Mouse (Mus musculus) right cerebral cortex, postnatal 4 days (tissue): ENCODE results near the gene Lrrc51.
A peak's percentile ranks its signal among the peaks of the same experiment; 100 is the strongest.
"Not testable (repeated sequence)": the region's sequence is repeated elsewhere in the genome, so short reads cannot be mapped to it uniquely, and the experiment has no call there.

Experiments used
- DNase-seq: peaks from one replicate; pipeline ENCODE4 v3.0.0-alpha.2; 2022

The Lrrc51 gene

DNA sequence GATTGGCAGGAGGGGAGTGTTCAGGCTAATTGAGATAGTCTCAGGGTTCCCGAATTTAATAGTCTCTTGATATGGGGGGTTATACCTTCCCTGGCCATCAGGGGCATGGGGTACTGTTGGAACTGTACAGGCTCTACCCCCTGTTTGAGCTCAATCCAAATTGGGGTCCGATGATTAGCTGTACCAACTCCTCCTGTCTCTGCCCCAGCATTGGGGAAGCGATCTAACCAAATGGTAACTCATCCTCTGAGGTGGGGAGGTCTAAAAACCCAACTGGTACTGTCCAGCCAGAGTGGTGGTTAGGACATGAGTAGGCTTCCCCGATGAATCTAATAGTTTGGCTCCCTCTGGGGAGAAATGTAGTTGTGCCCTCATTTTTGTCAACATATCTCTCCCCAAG is 3.3 kb upstream of the Lrrc51 start:
- DNase-seq = no peak

GRCm38 (mm10) chr7:101935957-101936356 is 2.3 kb upstream of the Lrrc51 start:
- no peak for DNase-seq

GRCm38 (mm10) chr7:101933300-101933699 is 395 bp downstream of the Lrrc51 start:
- peak; percentile 11 for DNase-seq

GRCm38 (mm10) chr7:101932551-101932950 is 1.1 kb downstream of the Lrrc51 start:
- no peak for DNase-seq

DNA sequence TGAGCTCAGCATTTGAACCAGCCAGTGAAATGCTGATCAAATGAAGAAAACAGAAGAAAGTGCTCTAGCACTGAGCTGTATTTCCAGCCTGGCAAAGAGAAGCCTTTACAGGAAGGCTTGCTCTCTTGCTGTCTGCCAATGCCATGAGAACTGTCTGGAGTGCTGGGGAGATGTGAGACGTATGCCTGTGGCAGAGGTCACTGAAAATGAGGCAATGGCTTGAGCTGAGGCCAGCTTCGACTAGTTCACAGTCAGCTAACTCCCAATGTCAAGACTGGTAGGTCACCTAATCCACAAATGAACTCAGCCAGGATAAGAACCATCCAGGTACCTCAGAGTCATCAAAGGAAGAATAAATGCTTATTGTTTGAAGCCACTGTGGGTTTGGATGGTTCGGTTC is 5.6 kb downstream of the Lrrc51 start:
- DNase-seq = no peak

DNA sequence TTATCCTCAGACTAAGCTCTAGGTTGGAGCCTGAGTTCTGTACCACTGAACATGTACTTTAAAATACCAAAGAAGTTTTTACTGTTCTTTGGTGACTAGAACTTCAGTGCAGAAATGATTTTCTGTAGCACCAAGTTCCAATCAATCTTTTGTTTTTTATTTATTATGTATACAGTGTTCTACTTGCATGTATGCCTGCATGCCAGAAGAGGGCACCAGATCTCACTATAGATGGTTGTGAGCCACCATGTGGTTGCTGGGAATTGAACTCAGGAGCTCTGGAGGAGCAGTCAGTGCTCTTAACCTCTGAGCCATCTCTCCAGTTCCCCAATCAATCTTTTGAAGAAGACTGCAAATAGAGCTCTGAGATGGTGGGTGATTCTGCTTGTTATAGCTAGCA is 7.8 kb downstream of the Lrrc51 start:
- not testable (repeated sequence) for DNase-seq

- DNase-seq = peak; percentile 61
These were observed 15.6 kb downstream of the Lrrc51 start for GRCm38 (mm10) chr7:101918071-101918470.

DNA sequence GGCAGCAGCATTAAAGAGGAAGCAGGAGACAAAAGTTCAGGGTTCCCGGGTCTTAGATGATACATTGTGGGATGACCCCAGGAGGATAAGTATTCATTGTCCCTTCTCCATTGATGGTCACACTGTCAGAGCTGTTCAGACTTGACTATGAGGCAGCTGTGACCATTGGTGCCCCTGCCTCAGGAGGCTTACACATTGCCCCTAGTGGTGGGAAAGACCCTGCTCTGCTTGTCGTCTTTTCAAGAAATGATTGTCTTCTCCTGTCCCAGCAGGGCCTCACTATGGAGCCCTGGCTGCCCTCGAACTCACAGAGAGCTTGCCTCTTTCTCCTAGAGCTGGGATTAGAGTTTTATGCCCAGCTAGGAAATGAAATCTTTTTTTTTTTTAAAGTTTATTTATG is 21.7 kb downstream of the Lrrc51 start:
- no peak for DNase-seq

DNA sequence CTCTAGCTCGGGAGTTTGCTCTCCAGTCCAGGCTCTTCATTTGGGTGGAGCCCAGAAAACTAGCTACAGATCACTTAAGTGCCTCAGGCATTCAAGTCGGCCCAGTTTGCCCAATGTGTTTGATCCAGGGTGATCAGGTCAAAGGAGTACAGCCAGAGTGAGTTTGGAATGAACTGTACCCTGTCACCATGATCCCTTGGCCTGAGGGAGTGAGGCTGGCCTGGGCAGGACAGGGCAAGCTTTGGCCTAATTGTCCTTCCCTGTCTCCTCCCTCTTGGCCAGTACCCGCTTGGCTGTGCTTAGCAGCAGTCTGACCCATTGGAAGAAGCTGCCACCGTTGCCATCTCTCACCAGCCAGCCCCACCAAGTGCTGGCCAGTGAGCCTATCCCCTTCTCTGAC is 23.6 kb downstream of the Lrrc51 start:
- DNase-seq = no peak

DNA sequence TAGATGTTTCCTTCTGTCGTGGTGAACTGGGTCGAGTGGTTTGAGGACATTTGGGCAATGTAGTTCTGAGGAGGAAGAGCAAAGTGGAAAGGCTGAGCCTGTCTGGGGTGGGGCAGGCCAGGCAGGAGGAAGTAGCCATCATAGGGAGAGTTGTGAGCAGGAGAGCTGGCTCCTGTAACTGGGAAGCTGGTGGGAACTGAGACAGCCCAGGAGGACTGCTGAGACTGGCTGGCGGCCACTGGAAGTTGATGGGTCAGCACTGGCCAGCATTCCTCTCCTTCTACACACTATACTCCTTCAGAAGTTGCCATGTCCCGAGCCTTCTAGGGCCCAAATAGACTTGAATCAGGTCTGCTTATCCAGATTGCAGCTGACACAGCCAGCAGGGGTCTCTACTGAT is 25.3 kb downstream of the Lrrc51 start:
- no peak for DNase-seq

DNA sequence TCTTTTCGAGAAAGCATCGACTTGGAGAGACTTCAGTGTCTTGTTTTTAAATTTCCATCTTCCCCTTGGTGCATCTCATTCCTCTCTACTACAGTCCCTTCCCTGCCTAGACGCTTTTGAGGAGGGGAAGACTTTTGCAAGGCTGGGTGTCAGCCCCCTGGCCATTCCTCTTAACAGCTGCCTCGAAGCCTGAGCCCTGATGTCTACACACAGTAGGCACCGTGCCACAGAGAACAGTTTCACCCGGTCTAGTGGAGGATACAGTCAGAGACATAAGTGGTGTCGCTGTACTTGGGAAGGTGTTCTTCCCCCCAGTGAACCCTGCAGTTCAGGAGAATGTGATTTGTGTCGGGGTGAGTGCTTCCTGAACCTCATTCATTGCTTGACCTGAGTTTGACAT is 27.0 kb downstream of the Lrrc51 start:
- no peak for DNase-seq

DNA sequence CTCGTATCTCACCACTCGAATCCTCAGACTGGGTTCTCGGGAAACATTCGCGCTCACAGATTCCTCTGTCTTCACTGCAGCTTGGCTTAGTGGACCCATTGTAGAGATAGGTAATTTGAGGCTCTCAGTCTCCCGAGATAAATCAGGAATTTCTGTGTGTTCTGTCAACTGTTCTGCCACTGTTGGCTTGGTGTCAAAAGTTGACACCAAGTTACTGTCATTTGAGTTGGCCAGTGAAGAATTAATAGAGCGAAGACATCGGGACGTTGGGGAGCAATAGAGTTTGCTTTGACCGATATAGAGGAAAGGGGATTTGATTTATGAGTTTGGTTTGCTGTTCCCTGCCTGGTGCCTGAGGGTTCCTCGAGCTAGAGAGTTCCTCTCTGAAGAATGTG is 27.4 kb downstream of the Lrrc51 start, which contains the start of gene Tomt:
TSS of gene Tomt (minus strand) at position 73 of the 395 bp plus-strand sequence.
- DNase-seq = no peak

- peak; percentile 99 for DNase-seq
These were observed 28.0 kb downstream of the Lrrc51 start, which contains the start of gene Lamtor1 for GRCm38 (mm10) chr7:101905561-101906286. TSS of gene Lamtor1 (plus strand) at chr7:101905904.

DNA sequence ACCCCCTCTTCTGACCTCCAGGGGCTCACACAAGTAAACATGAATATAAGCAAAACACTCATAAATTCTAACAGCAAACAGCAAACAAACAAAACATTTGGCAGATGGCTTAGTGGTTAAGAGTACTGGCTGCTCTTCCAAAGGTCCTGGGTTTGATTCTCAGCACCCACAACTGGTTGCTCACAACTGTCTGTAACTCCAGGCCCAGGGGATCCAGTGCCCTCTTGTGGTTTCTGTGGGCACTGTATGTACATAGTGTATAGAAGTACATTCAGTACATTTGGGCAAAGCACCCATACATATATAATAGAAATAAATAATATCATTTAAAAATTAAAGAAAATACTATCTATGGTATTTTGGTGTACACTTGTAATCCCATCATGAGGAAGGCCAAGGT is 30.8 kb downstream of the Lrrc51 start:
- DNase-seq = no peak

DNA sequence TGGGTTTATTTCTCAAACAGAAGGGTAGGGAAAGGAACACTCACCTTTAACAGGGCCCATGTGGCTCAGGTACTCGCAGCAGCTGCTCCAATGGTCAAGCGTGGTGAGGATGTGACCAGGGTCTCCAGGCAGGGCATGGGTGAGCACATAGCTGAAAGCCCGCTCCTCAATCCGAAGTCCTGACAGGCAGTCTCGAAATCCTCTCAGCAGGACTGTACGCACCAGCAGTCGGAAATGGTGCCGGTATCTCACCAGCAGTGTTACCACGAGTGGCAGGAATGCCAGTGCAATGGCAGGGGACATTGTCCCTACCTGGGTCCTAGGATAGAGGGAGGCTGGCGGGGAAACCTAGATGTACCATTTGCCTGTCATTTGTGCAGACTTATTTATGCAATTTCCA is 31.7 kb downstream of the Lrrc51 start:
- DNase-seq = no peak

DNA sequence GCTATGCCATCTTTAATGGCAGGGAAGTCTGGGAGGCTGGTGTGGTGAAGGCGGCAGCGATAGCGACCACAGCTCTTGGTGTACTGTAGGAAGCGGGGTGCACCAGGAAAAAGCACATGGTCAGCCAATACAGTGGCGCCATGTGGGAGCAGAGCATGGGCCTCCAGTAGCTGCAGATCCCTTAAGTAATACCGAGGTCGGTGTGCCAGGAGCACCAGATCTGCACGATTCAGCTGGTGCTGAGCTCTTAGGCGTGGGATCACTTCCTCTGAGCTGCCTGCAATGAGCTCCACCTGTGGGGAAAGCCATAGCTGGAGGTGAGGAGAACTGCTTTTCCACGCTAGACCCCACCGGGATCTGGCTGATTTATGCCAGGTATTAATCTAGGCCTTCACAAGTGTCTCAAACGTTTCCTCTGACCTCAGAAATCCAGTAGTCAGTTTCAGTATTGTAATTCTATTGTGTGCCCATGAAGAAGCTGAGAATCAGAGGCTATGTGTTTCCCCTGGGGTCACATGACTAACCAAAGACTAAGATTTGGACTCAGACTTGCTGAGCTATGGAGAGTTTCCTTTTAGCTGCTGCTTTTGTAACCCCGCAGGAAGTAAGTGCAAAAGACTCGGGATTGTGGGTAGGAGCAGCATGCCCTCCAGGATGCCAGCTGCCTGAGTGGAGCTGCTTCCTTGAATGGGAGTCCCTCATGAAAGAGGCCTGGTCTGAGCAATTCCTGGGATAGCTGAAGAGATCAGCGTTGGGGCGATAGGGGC is 33.2 kb downstream of the Lrrc51 start:
- DNase-seq = no peak

GRCm38 (mm10) chr7:101896104-101897066 is 37.3 kb downstream of the Lrrc51 start:
- DNase-seq = peak; percentile 92

GRCm38 (mm10) chr7:101895695-101896094 is 38.0 kb downstream of the Lrrc51 start:
- DNase-seq = no peak

DNA sequence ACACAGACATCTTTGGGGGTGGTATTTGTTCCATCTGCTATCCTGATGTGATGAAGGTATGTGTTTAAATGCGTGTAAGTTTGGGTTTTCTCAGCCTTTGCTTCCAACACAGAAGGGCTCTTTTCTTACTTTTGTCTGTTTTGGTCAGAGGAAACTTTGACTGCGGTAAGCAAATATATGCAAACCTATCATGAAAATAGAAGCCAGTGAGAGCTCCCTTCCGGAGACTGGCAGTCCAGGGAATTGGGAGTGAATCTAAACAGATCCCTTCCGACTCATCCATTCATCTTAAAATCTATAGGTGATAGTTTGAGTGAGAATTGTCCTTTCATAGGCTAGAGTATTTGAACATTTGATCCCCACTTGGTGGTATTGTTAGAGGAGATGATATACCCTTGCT is 45.2 kb downstream of the Lrrc51 start:
- no peak for DNase-seq

- DNase-seq = no peak
These were observed 47.4 kb downstream of the Lrrc51 start for GRCm38 (mm10) chr7:101886274-101886673.

DNA sequence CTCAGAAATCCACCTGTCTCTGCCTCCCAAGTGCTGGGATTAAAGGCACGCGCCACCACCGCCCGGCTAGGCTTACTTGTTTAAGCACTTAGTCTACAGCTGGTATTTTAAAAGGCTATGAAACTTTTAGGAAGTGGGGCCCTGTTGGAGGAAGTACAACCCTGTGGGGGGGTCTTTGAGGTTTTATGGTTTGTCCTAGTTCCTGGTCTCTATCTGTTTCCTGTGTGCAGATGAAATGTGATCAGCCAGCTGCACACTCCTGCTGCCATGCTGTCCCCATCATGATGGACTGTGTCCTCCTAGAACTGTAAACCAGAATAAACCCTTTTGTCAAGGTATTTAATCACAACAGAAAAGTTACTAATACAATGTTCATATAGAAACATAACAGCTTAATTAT is 49.5 kb downstream of the Lrrc51 start:
- no peak for DNase-seq

DNA sequence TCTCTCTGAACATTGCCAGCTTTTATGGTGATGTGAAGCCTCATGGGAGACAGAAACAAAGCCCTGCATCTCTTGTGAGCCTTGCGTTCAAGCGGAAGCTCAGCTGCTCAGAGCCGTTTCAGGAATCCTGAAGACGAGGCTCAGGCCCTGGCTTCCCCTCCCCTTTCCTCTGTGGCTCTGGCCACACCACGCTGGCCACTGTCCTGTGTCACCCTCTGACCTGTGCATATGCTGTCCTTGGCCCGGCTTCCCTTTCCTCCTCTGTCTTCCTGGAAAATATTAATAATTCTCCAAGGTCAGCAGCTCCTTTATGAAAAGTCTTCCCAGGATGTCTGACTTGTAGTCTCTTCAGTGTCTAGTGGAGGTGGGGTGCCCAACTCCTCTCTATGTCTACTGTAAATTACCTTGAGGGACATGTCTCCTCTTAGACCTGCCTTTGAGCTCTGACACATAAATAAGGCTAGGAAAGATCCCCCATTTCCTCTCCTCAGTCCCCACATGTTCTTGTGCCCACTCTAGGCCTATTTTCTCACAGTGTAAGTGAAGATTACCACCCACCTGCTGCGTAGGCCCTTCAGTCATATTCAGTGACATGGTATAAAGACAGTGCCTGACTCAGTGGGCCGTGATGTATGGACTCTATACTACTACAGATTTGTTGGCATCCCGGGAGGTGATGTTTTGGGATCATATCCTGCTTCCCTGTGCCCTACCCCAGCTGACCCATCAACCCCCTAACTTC is 51.1 kb downstream of the Lrrc51 start:
- no peak for DNase-seq
